Mouse (Mus musculus): Measurements from ENCODE around the gene Zc2hc1b. TPM values are rescaled to one million over a fixed set of nuclear protein-coding genes. Genes with fewer than 3 reads are reported as not detected.

The Zc2hc1b gene
- polyA plus RNA-seq, 1 experiment from 2014 or later, result not detected

DNA sequence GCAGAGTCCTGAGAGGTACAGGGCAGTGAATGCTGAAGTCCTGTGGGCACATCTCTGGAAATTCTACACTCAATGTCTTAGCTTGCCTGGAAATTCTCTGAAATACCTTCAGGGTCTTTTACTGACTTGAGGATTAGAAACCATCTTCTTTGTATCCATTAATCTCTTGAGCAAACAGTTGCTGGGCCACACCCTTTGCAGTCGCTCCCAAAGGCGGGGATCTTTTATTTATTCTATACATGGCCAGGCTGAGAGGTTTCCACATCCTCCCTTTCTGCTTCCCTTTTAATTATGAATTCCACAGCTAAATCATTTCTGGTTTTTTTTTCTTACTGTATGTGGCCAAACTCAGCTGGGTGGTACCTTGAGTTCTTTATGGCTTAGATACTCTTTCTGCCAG is 37.4 kb downstream of the Zc2hc1b start:
- ATAC-seq (replicated peaks; ENCODE audit: low FRiP score, low read depth) (no peak), DNase-seq (ENCODE audit: low spot score) (no peak)
- TF ChIP-seq CTCF (IDR thresholded peaks at IDR 0.05; ENCODE audit: low read depth), result no peak

DNA sequence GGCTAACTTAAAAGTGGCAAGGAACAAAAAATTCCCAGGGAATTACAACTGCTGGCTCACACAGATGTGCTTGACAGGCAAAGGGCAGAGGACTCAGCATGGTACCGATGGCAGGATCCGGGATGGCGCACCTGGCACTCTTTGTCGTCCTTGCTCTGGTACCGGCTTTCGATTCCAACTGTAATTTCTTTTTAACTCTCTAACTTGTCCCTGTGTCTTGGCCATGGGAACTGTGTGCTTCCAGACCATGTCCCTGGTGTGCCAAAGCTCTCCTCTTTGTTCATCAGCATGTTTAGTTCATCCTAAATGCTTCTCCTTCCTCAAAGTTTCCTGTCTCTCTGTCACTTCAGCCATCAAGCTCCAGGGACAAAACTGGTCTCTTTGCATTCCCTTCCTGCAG is 39.9 kb downstream of the Zc2hc1b start:
- 95% methylated on average over 6 of the region's 6 CpGs for WGBS

More for the DNA sequence above, 37.4 kb downstream of the Zc2hc1b start:
- Histone ChIP-seq H3K27me3 (ENCODE audit: insufficient read depth, low read length) (no peaks in the 10 kb centered on the region), H3K4me1 (replicated peaks; ENCODE audit: insufficient read depth, low read length) (no peaks in the 10 kb centered on the region), H3K4me3 (replicated peaks; ENCODE audit: low read depth, low read length) (no peak overlapping the region), H3K36me3 (ENCODE audit: insufficient read depth, low read length) (no peaks in the 10 kb centered on the region), H3K27ac (no peak overlapping the region), H3K9ac (ENCODE audit: low read depth, low read length) (no peak overlapping the region), H3K9me3 (replicated peaks; ENCODE audit: low read length) (no peaks in the 10 kb centered on the region), H3K4me2 (ENCODE audit: low read length) (no peak overlapping the region)
- WGBS, result 75% methylated on average over 2 of the region's 2 CpGs

DNA sequence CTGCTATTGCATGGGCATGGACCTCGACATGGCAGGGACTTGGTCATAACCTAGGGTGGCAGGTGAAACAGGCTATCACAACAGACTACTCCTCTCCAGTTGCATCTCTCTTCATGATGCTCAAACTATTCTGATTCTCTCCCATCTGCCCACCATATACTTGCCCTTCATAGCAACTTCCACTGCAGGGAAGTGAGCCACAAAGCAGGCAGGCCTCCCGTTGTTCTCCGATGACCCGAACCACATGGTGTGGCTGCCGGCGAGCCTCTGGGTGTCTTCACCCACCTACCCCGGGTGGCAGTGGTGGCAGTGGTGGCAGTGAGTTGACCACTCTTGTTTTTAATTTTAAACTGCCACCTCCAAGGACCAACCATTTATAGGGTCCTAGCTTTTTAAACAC is 42.1 kb downstream of the Zc2hc1b start:
- ATAC-seq (replicated peaks; ENCODE audit: low FRiP score, low read depth) (no peak), DNase-seq (ENCODE audit: low spot score) (no peak)
- no peak for TF ChIP-seq CTCF (IDR thresholded peaks at IDR 0.05; ENCODE audit: low read depth)
- WGBS, result 93% methylated on average over 7 of the region's 7 CpGs
- Histone ChIP-seq H3K4me1 (replicated peaks; ENCODE audit: insufficient read depth, low read length) (no peaks in the 10 kb centered on the region), H3K27me3 (ENCODE audit: insufficient read depth, low read length) (no peaks in the 10 kb centered on the region), H3K4me2 (ENCODE audit: low read length) (no peak overlapping the region), H3K9me3 (replicated peaks; ENCODE audit: low read length) (no peaks in the 10 kb centered on the region), H3K4me3 (replicated peaks; ENCODE audit: low read depth, low read length) (no peak overlapping the region), H3K9ac (ENCODE audit: low read depth, low read length) (no peak overlapping the region), H3K36me3 (ENCODE audit: insufficient read depth, low read length) (no peaks in the 10 kb centered on the region), H3K27ac (no peak overlapping the region)

More for the DNA sequence above, 39.9 kb downstream of the Zc2hc1b start:
- Histone ChIP-seq H3K9ac (ENCODE audit: low read depth, low read length) (no peak overlapping the region), H3K9me3 (replicated peaks; ENCODE audit: low read length) (no peaks in the 10 kb centered on the region), H3K4me1 (replicated peaks; ENCODE audit: insufficient read depth, low read length) (no peaks in the 10 kb centered on the region), H3K4me3 (replicated peaks; ENCODE audit: low read depth, low read length) (no peak overlapping the region), H3K36me3 (ENCODE audit: insufficient read depth, low read length) (no peaks in the 10 kb centered on the region), H3K27me3 (ENCODE audit: insufficient read depth, low read length) (no peaks in the 10 kb centered on the region), H3K27ac (no peak overlapping the region), H3K4me2 (ENCODE audit: low read length) (no peak overlapping the region)
- DNase-seq (ENCODE audit: low spot score) (no peak), ATAC-seq (replicated peaks; ENCODE audit: low FRiP score, low read depth) (no peak)
- no peak for TF ChIP-seq CTCF (IDR thresholded peaks at IDR 0.05; ENCODE audit: low read depth)

DNA sequence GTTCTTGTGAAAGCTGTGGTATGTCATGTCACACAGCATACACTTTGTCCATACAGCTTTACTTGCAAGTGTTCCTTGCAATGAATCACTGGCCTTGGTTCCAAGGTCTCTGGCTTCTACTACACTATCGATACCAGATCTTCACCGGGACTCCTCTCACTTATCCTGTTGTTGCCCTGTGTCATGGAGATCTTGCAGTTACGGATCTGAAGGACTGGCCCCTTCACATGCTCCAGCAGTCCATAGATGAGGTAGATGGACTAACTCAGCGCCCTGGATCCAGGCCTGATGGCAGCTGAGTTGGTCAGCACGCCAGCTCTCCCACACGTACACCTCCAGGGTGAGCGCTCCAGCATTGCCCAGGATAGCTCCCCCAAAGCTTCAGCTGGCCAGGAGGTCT is 42.5 kb downstream of the Zc2hc1b start:
- H3K9ac ChIP-seq (ENCODE audit: low read depth, low read length), result no peak overlapping the region
- ATAC-seq (replicated peaks; ENCODE audit: low FRiP score, low read depth) (no peak), DNase-seq (ENCODE audit: low spot score) (no peak)
- TF ChIP-seq CTCF (IDR thresholded peaks at IDR 0.05; ENCODE audit: low read depth), result no peak
- H3K9me3 ChIP-seq (replicated peaks; ENCODE audit: low read length), result no peaks in the 10 kb centered on the region
- no peak overlapping the region for H3K27ac ChIP-seq
- H3K4me1 ChIP-seq (replicated peaks; ENCODE audit: insufficient read depth, low read length), result no peaks in the 10 kb centered on the region
- no peaks in the 10 kb centered on the region for H3K27me3 ChIP-seq (ENCODE audit: insufficient read depth, low read length)
- H3K4me3 ChIP-seq (replicated peaks; ENCODE audit: low read depth, low read length), result no peak overlapping the region
- H3K4me2 ChIP-seq (ENCODE audit: low read length), result no peak overlapping the region
- WGBS, result 94% methylated on average over 7 of the region's 7 CpGs
- no peaks in the 10 kb centered on the region for H3K36me3 ChIP-seq (ENCODE audit: insufficient read depth, low read length)

DNA sequence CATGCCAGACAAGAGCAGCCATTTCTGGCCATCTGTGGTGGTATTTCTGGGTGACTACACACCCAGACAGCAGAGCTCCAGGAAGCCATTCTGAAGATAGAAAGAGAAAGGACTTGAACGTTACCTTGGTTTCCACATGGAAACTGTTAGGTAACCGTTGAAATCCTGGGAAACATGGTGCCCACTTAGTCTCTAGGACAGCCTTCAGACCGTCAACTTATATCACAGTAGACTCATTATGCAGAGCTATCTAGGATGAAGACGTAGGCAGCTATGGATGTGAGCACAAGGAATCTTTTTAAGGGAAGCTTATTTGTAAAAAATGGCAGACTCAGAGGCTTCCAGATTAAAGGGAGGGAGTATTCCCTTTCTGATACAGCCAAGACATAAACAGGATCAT is 44.0 kb downstream of the Zc2hc1b start:
- H3K9me3 ChIP-seq (replicated peaks; ENCODE audit: low read length), result no peaks in the 10 kb centered on the region
- 93% methylated on average over 4 of the region's 4 CpGs for WGBS
- no peaks in the 10 kb centered on the region for H3K27me3 ChIP-seq (ENCODE audit: insufficient read depth, low read length)
- no peak overlapping the region for H3K9ac ChIP-seq (ENCODE audit: low read depth, low read length)
- H3K4me2 ChIP-seq (ENCODE audit: low read length), result no peak overlapping the region
- no peaks in the 10 kb centered on the region for H3K36me3 ChIP-seq (ENCODE audit: insufficient read depth, low read length)
- no peak overlapping the region for H3K27ac ChIP-seq
- TF ChIP-seq CTCF (IDR thresholded peaks at IDR 0.05; ENCODE audit: low read depth), result no peak
- no peak overlapping the region for H3K4me3 ChIP-seq (replicated peaks; ENCODE audit: low read depth, low read length)
- DNase-seq (ENCODE audit: low spot score) (no peak), ATAC-seq (replicated peaks; ENCODE audit: low FRiP score, low read depth) (no peak)
- H3K4me1 ChIP-seq (replicated peaks; ENCODE audit: insufficient read depth, low read length), result no peaks in the 10 kb centered on the region

DNA sequence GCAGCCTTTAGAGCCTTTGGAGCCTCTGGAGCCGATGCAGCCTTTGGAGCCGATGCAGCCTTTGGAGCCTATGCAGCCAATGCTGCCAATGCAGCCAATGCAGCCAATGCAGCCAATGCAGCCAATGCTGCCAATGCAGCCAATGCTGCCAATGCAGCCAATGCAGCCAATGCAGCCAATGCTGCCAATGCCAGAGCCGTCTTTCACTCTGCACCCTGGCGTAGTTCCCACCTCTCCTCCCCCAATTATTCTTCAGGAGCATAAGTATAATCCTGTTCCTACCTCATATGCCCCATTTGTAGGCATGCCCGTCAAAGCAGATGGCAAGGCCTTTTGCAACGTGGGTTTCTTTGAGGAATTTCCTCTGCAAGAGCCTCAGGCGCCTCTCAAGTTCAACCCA is 49.9 kb downstream of the Zc2hc1b start:
- Histone ChIP-seq H3K36me3 (ENCODE audit: insufficient read depth, low read length) (peaks cover 4% of the 10 kb centered on the region; the same call in 1 of the 2 replicates), H3K27me3 (ENCODE audit: insufficient read depth, low read length) (no peaks in the 10 kb centered on the region), H3K4me1 (replicated peaks; ENCODE audit: insufficient read depth, low read length) (no peaks in the 10 kb centered on the region), H3K4me3 (replicated peaks; ENCODE audit: low read depth, low read length) (no peak overlapping the region), H3K27ac (no peak overlapping the region), H3K4me2 (ENCODE audit: low read length) (no peak overlapping the region), H3K9ac (ENCODE audit: low read depth, low read length) (no peak overlapping the region), H3K9me3 (replicated peaks; ENCODE audit: low read length) (no peaks in the 10 kb centered on the region)
- no peak for ATAC-seq (replicated peaks; ENCODE audit: low FRiP score, low read depth)
- no peak for DNase-seq (ENCODE audit: low spot score)
- no peak for TF ChIP-seq CTCF (IDR thresholded peaks at IDR 0.05; ENCODE audit: low read depth)
- WGBS, result 93% methylated on average over 7 of the region's 7 CpGs

DNA sequence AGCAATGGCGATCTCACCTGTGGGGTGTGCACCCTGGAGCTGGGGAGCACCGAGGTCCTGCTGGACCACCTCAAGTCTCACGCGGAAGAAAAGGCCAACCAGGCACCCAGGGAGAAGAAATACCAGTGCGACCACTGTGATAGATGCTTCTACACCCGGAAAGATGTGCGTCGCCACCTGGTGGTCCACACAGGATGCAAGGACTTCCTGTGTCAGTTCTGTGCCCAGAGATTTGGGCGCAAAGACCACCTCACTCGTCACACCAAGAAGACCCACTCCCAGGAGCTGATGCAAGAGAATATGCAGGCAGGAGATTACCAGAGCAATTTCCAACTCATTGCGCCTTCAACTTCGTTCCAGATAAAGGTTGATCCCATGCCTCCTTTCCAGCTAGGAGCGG is 50.5 kb downstream of the Zc2hc1b start:
- peaks cover 4% of the 10 kb centered on the region; the same call in 1 of the 2 replicates for H3K36me3 ChIP-seq (ENCODE audit: insufficient read depth, low read length)
- H3K4me2 ChIP-seq (ENCODE audit: low read length), result no peak overlapping the region
- H3K27ac ChIP-seq, result no peak overlapping the region
- H3K4me1 ChIP-seq (replicated peaks; ENCODE audit: insufficient read depth, low read length), result no peaks in the 10 kb centered on the region
- peak; percentile 64 for TF ChIP-seq CTCF (IDR thresholded peaks at IDR 0.05; ENCODE audit: low read depth)
- no peaks in the 10 kb centered on the region for H3K9me3 ChIP-seq (replicated peaks; ENCODE audit: low read length)
- H3K4me3 ChIP-seq (replicated peaks; ENCODE audit: low read depth, low read length), result no peak overlapping the region
- no peaks in the 10 kb centered on the region for H3K27me3 ChIP-seq (ENCODE audit: insufficient read depth, low read length)
- ATAC-seq (replicated peaks; ENCODE audit: low FRiP score, low read depth) (no peak), DNase-seq (ENCODE audit: low spot score) (no peak)
- no peak overlapping the region for H3K9ac ChIP-seq (ENCODE audit: low read depth, low read length)
- WGBS, result 80% methylated on average over 13 of the region's 13 CpGs
